Mouse (Mus musculus): ENCODE data around the gene Esr1. TPM values are rescaled to one million over a fixed set of nuclear protein-coding genes. Genes with fewer than 3 reads are reported as not detected.

Esr1 gene
- polyA plus RNA-seq (2012; rRNA removed), result 0.64 and 0.65 TPM in 2 replicates

DNA sequence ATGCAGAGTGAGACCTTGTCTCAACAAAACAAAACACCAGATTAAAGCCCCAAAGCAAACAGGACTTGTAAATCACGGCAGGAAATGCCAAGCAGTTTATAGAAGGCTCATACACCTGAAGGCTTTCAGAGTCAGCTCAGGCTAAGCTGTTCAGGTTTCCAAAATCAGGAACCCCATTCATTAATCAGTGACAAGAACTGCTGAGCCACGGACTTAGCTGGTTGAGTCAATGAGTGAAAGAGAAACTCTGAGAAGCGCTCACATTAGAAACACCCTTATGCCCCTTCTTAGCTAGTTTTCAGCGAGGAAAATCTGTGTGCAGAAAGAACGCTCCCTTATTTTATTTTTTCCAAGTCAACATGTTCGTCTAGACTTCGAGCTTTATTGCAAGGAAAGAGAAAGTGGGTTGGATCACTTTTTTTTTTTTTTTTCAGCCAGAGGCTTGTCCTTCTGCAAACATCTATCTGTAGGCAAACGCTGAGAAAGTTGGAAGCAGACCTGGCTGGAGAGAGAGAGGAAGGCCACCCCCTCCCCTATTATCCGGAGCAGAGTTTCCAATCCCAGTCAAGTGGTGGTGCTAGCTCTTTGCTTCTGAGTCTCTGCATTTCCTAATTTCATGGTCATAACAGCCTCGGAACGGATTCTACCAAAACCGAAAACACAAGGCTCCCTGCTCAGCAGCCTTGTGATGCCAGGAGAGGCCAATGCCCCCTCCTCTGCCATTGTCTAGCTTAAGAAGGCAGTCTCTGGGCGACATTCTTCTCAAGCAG is at the start of gene Esr1:
Gene Esr1 (plus strand): TSS at position 208 of the 770 bp plus-strand sequence.

Other genes starting within 250 kb of the Esr1 start
- 12.3 and 13.1 TPM in 2 replicates for gene Zbtb2, start 223.5 kb upstream of the Esr1 start, polyA plus RNA-seq (2012; rRNA removed)
- gene Rmnd1, start 179.2 kb upstream of the Esr1 start, polyA plus RNA-seq (2012; rRNA removed), result 59.6 and 60.1 TPM in 2 replicates
- gene Armt1, start 179.1 kb upstream of the Esr1 start, polyA plus RNA-seq (2012; rRNA removed), result 11.4 and 12.0 TPM in 2 replicates
- 0.45 and 0.47 TPM in 2 replicates for gene Ccdc170, start 129.1 kb upstream of the Esr1 start, polyA plus RNA-seq (2012; rRNA removed)